In the genomic region with DNA sequence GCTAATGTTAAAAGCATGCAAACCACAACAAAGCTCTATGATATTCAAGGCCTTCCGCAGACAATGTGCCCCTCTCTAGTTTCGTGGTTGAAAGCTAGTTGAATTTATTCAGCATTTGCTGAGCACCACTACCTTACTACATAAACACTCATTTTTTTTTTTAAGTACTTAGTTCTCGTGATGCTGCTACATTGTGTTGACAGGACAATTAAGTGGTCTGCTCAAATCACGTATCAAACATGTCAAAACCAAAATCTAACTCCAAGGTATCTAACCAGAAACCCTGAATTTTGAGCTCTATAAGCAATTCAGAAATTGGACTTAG, we compare ENCODE assay signal across 8 mouse cellular contexts. TPM values are rescaled to one million over a fixed set of nuclear protein-coding genes. Genes with fewer than 3 reads are reported as not detected.
DNase-seq lines count a peak whose midpoint lies in the region; ATAC-seq and TF ChIP-seq lines count a peak whose summit lies in the region.

No protein-coding gene starts in this region.

- ATAC-seq in hindbrain, embryonic 15.5 days (ENCODE audit: low FRiP score, low read depth), result no peak; the same call in 1 of the 2 replicates
- ATAC-seq in midbrain, embryonic 13.5 days, result no peak; the same call in 1 of the 2 replicates

- intact Hi-C loops in left cerebral cortex, postnatal 4 days (cut with DNase I), result no loop called here

- no peak for TF ChIP-seq CTCF in kidney, adult 2 months (conservative IDR thresholded peaks at IDR 0.05; ENCODE audit: insufficient read depth, insufficient read length, low read depth, low read length)

- H3K36me3 ChIP-seq in kidney, adult 2 months (ENCODE audit: control insufficient read depth, insufficient read depth, low read length), result no peaks in the 10 kb centered on the region
- H3K36me3 ChIP-seq in hindbrain, embryonic 15.5 days, result no peaks in the 10 kb centered on the region
- H3K36me3 ChIP-seq in midbrain, embryonic 13.5 days, result no peaks in the 10 kb centered on the region

- peak overlapping the region; percentile 81 for H3K4me2 ChIP-seq in hindbrain, embryonic 15.5 days
- H3K4me2 ChIP-seq in midbrain, embryonic 13.5 days (replicated peaks), result peak overlapping the region; percentile 94

- DNase-seq in kidney, adult 2 months, result no peak
- no peak for DNase-seq in kidney, postnatal 25 days
- DNase-seq in adrenal gland, postnatal 25 days, result no peak
- no peak for DNase-seq in cerebellum, adult 9-11 months
- no peak for DNase-seq in left cerebral cortex, postnatal 4 days

- peaks cover 2% of the 10 kb centered on the region; the same call in 1 of the 2 replicates for H3K4me1 ChIP-seq in kidney, adult 2 months (ENCODE audit: control insufficient read depth, insufficient read depth, low read length)
- H3K4me1 ChIP-seq in brown adipose tissue, adult 24 weeks (ENCODE audit: control insufficient read depth, insufficient read depth, insufficient read length, low read length), result no peaks in the 10 kb centered on the region
- H3K4me1 ChIP-seq in hindbrain, embryonic 15.5 days (replicated peaks), result peaks cover 16% of the 10 kb centered on the region
- H3K4me1 ChIP-seq in midbrain, embryonic 13.5 days (replicated peaks), result peaks cover 11% of the 10 kb centered on the region

- TF ChIP-seq POLR2A in kidney, adult 2 months (IDR thresholded peaks at IDR 0.05; ENCODE audit: low read depth, low read length), result no peak

- 3% methylated on average over 4 of the region's 4 CpGs for WGBS in kidney, adult 2 months
- WGBS in hindbrain, embryonic 15.5 days, result 17% methylated on average over 4 of the region's 4 CpGs
- 17% methylated on average over 4 of the region's 4 CpGs for WGBS in midbrain, embryonic 13.5 days

- no peaks in the 10 kb centered on the region for H3K9me3 ChIP-seq in hindbrain, embryonic 15.5 days
- no peaks in the 10 kb centered on the region for H3K9me3 ChIP-seq in midbrain, embryonic 13.5 days

- H3K27ac ChIP-seq in kidney, adult 2 months (ENCODE audit: insufficient read depth, low read depth, low read length), result peak overlapping the region; percentile 65; the same call in 1 of the 2 replicates
- H3K27ac ChIP-seq in brown adipose tissue, adult 24 weeks (replicated peaks; ENCODE audit: low read depth, low read length), result no peak overlapping the region
- no peak overlapping the region for H3K27ac ChIP-seq in hindbrain, embryonic 15.5 days (replicated peaks)
- H3K27ac ChIP-seq in midbrain, embryonic 13.5 days, result no peak overlapping the region

- H3K9ac ChIP-seq in hindbrain, embryonic 15.5 days, result peak overlapping the region; percentile 65
- peak overlapping the region; percentile 81 for H3K9ac ChIP-seq in midbrain, embryonic 13.5 days (replicated peaks)

- no peaks in the 10 kb centered on the region for H3K27me3 ChIP-seq in kidney, adult 2 months (replicated peaks; ENCODE audit: control insufficient read depth, insufficient read depth, low read length)
- H3K27me3 ChIP-seq in hindbrain, embryonic 15.5 days, result no peaks in the 10 kb centered on the region
- H3K27me3 ChIP-seq in midbrain, embryonic 13.5 days, result peaks cover 6% of the 10 kb centered on the region

- peak overlapping the region; percentile 68 for H3K4me3 ChIP-seq in kidney, adult 2 months (ENCODE audit: insufficient read depth, low read depth, low read length)
- H3K4me3 ChIP-seq in brown adipose tissue, adult 24 weeks (ENCODE audit: insufficient read depth, low read depth, low read length), result peak overlapping the region; percentile 88
- peak overlapping the region; percentile 75 for H3K4me3 ChIP-seq in hindbrain, embryonic 15.5 days
- peak overlapping the region; percentile 88 for H3K4me3 ChIP-seq in midbrain, embryonic 13.5 days (replicated peaks)

RNA-seq across cellular contexts. Expression of a gene that starts 0.3 kb away (rescaled TPM):
- polyA plus RNA-seq in kidney, adult 2 months (2012; rRNA removed), result 37.6 and 46.0 TPM in 2 replicates
- 16.5 and 17.9 TPM in 2 replicates for polyA plus RNA-seq in brown adipose tissue, adult 24 weeks (2012; ENCODE audit: insufficient read depth, insufficient read length, missing spikeins)
- polyA plus RNA-seq in hindbrain, embryonic 15.5 days (2015; fragmentation: Nextera tagmentation; extraction: Ambion mirVana), result 11.9 and 12.8 TPM in 2 replicates
- 9.5 and 10.5 TPM in 2 replicates for polyA plus RNA-seq in midbrain, embryonic 13.5 days (2015; fragmentation: Nextera tagmentation; extraction: Ambion mirVana)
- 33.3 and 42.4 TPM in 2 replicates for total RNA-seq in adrenal gland, postnatal 25 days (2021)
- 10 to 100 TPM; 10.4 to 12.4 TPM for total RNA-seq in left cerebral cortex, postnatal 4 days (2021)

RNA-seq across cellular contexts. Expression of a gene that starts 27.2 kb away (rescaled TPM):
- polyA plus RNA-seq in kidney, adult 2 months (2012; rRNA removed), result 68.2 and 74.5 TPM in 2 replicates
- polyA plus RNA-seq in brown adipose tissue, adult 24 weeks (2012; ENCODE audit: insufficient read depth, insufficient read length, missing spikeins), result 33.1 and 42.5 TPM in 2 replicates
- polyA plus RNA-seq in hindbrain, embryonic 15.5 days (2015; fragmentation: Nextera tagmentation; extraction: Ambion mirVana), result 5.0 and 6.1 TPM in 2 replicates
- polyA plus RNA-seq in midbrain, embryonic 13.5 days (2015; fragmentation: Nextera tagmentation; extraction: Ambion mirVana), result 2.9 and 4.8 TPM in 2 replicates
- 168 and 197 TPM in 2 replicates for total RNA-seq in adrenal gland, postnatal 25 days (2021)
- total RNA-seq in left cerebral cortex, postnatal 4 days (2021), result 10 to 100 TPM; 66.3 to 72.4 TPM
